Mouse (Mus musculus): ENCODE measurements around the gene Maff. TPM values are rescaled to one million over a fixed set of nuclear protein-coding genes. Genes with fewer than 3 reads are reported as not detected.

The Maff gene
- total and polyA plus RNA-seq, 3 experiments, result 9.2 to 15.4 (median 10.5) TPM

DNA sequence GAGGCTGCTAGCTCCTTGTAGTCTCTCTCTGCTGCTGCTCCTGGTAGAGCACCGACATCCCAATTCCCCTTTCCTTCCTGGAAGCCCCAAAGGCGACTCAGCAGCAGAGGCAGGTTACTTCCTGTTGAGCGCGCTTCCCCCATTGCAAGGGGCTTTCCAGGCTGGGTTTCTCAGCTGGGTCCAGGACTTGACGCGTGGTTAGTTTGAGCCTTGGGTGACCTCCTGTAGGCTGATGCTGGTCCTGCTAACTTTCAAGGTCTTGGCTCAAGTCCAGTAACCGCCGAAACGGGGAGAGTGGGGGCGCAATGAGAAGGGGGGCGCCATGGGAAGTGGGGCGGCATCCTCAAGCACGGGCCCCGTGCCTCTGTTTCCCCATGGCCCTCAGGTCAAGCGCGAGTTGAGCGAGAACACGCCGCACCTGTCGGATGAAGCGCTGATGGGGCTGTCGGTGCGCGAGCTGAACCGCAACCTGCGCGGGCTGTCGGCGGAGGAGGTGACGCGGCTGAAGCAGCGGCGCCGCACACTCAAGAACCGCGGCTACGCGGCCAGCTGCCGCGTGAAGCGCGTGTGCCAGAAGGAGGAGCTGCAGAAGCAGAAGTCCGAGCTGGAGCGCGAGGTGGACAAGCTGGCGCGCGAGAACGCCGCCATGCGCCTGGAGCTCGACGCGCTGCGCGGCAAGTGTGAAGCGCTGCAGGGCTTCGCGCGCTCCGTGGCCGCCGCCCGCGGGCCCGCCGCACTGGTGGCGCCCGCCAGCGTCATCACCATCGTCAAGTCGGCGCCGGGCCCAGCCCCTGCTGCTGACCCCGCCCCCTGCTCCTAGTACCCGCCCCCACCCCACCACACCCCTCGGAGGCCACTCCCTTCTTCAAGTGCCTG lies 10.9 kb downstream of the Maff start (continued):
- TF ChIP-seq KAT2A (IDR thresholded peaks at IDR 0.05; ENCODE audit: insufficient replicate concordance, low read length) (0 out of 2 replicates have a peak, but pooled peaks have one; percentile 25), ZNF384 (IDR thresholded peaks at IDR 0.05; ENCODE audit: low read depth, low read length) (no peak)

DNA sequence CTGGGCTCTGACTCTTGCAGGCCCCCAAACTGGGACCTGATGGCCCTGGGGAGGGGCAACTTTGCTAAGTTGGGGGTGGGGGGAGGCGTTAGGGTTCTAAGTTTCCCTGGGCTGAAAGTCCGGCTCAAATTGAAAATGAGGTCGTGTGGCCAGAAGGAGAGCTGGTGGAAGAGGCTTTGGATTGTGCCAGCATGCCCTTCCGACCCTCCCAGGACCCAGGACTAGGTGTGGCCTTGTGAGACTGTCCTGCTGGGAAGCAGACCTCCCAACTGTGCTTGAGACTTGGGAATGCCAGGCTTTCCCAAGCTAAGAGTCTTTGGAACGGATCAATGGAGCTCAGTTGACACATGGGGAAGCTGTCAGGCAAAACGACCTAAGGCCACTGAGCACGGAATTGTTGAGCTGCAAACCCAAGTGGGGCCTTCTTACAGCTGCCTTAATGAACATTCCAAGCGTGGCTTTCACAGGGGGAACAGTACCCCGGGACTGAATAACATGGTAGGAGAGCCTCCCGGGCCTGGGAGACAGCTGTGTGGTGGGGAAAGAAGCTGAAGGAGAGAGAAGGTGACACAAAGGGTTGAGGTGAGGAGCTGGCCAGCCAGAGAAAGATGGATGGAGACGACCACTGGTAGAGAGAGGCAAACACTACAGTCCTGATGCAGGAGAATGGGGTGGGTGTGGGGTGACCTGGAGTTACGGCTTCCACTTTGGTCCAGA lies 11.7 kb downstream of the Maff start:
- Histone ChIP-seq H3K9me3 (replicated peaks; ENCODE audit: low read length) (no peaks in the 10 kb centered on the region), H3K27me3 (replicated peaks) (no peaks in the 10 kb centered on the region), H3K4me2 (ENCODE audit: insufficient read depth, low read depth, poor library complexity, severe bottlenecking) (no peak overlapping the region; the same call in 1 of the 2 replicates), H3K4me1 (ENCODE audit: control insufficient read depth in 1 of 2, insufficient read depth in 2 of 2) (peaks cover 18 to 40% of the 10 kb centered on the region in 2 experiments), H3K79me2 (replicated peaks; ENCODE audit: control insufficient read depth, extremely low read depth, insufficient read depth, poor library complexity, severe bottlenecking) (peaks cover 25% of the 10 kb centered on the region), H3K36me3 (replicated peaks in 1 of 2; ENCODE audit: control insufficient read depth in 1 of 2, insufficient read depth in 1 of 2, low read length in 1 of 2) (peaks cover 20 to 66% of the 10 kb centered on the region in 2 experiments), H3K27ac (ENCODE audit: insufficient read depth, low read depth) (no peak overlapping the region), H3K4me3 (replicated peaks in 1 of 3; ENCODE audit: low read depth in 2 of 3, low read length in 2 of 3, poor library complexity in 1 of 3) (no peak overlapping the region), H3K9ac (ENCODE audit: insufficient read depth, low read depth) (no peak overlapping the region)
- DNase-seq (ENCODE audit: extremely low read depth), result no peak
- no peak for TF ChIP-seq E2F4 (IDR thresholded peaks at IDR 0.05; ENCODE audit: insufficient replicate concordance, low read depth, low read length)
- in situ Hi-C loops (cut with MboI; ENCODE audit: low pct_ligation_motif_present, low pct_unique_long_range_greater_than_20kb, low sequenced_read_pairs) (no loop called here), dilution Hi-C loops (cut with MboI; ENCODE audit: extremely low pct_ligation_motif_present, extremely low pct_unique_long_range_greater_than_20kb, low sequenced_read_pairs) (no loop called here)

DNA sequence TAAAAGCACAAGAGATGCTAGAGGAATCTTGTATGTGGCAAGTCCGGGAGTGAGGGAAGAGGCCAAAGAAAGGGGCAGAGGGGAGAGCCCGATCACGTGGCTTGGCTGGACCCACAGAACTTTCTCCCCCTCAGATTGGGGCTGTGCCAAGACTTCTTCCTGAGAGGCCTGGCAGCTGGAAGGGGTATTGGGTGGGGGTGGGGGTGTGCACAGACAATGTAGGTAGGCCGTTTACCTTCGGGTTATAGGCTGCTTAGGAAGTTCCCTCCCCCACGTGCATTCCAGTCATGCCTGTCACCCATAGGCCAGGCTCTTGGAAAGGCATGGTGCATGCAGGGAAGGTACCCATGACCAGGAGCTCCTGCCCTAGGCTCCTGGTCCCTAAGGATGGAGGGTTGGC lies 13.5 kb downstream of the Maff start:
- no peaks in the 10 kb centered on the region for H3K27me3 ChIP-seq (replicated peaks)
- no peak overlapping the region for H3K27ac ChIP-seq (ENCODE audit: insufficient read depth, low read depth)
- in situ Hi-C loops (cut with MboI; ENCODE audit: low pct_ligation_motif_present, low pct_unique_long_range_greater_than_20kb, low sequenced_read_pairs) (no loop called here), dilution Hi-C loops (cut with MboI; ENCODE audit: extremely low pct_ligation_motif_present, extremely low pct_unique_long_range_greater_than_20kb, low sequenced_read_pairs) (no loop called here)
- no peak for DNase-seq (ENCODE audit: extremely low read depth)
- no peak overlapping the region for H3K4me2 ChIP-seq (ENCODE audit: insufficient read depth, low read depth, poor library complexity, severe bottlenecking)
- H3K9me3 ChIP-seq (replicated peaks; ENCODE audit: low read length), result no peaks in the 10 kb centered on the region
- H3K4me3 ChIP-seq (replicated peaks in 1 of 3; ENCODE audit: low read depth in 2 of 3, low read length in 2 of 3, poor library complexity in 1 of 3), result no peak overlapping the region
- H3K9ac ChIP-seq (ENCODE audit: insufficient read depth, low read depth), result no peak overlapping the region
- peaks cover 3 to 22% of the 10 kb centered on the region in 2 experiments; a peak in 3 of 4 replicates for H3K4me1 ChIP-seq (ENCODE audit: control insufficient read depth in 1 of 2, insufficient read depth in 2 of 2)
- H3K79me2 ChIP-seq (replicated peaks; ENCODE audit: control insufficient read depth, extremely low read depth, insufficient read depth, poor library complexity, severe bottlenecking), result peaks cover 16% of the 10 kb centered on the region
- no peak for TF ChIP-seq ZKSCAN1 (IDR thresholded peaks at IDR 0.05; ENCODE audit: borderline replicate concordance, low read depth, low read length)
- no peak for TF ChIP-seq MYC (IDR thresholded peaks at IDR 0.05; ENCODE audit: low read depth, low read length)
- TF ChIP-seq RAD21 (IDR thresholded peaks at IDR 0.05; ENCODE audit: low read depth, low read length), result no peak
- no peak for TF ChIP-seq ELF1 (IDR thresholded peaks at IDR 0.05; ENCODE audit: low read depth, low read length)
- no peak for TF ChIP-seq HCFC1 (IDR thresholded peaks at IDR 0.05; ENCODE audit: low read depth, low read length)
- no peak for TF ChIP-seq TCF12 (IDR thresholded peaks at IDR 0.05; ENCODE audit: low read depth, low read length)
- TF ChIP-seq MEF2A (IDR thresholded peaks at IDR 0.05; ENCODE audit: borderline replicate concordance, low read depth, low read length), result no peak
- no peak for TF ChIP-seq TBP (conservative IDR thresholded peaks at IDR 0.05; ENCODE audit: low read depth, low read length)
- TF ChIP-seq ETS1 (conservative IDR thresholded peaks at IDR 0.05; ENCODE audit: low read depth, low read length), result no peak
- no peak for TF ChIP-seq ZC3H11A (IDR thresholded peaks at IDR 0.05; ENCODE audit: low read depth, low read length)
- TF ChIP-seq JUND (conservative IDR thresholded peaks at IDR 0.05; ENCODE audit: low read depth, low read length), result no peak
- TF ChIP-seq USF1 (IDR thresholded peaks at IDR 0.05; ENCODE audit: low read depth, low read length), result no peak
- TF ChIP-seq MAFK (IDR thresholded peaks at IDR 0.05; ENCODE audit: insufficient replicate concordance, low read length), result no peak
- no peak for TF ChIP-seq RCOR1 (conservative IDR thresholded peaks at IDR 0.05; ENCODE audit: low read depth, low read length)
- TF ChIP-seq MAX (IDR thresholded peaks at IDR 0.05; ENCODE audit: low read length), result no peak
- H3K36me3 ChIP-seq (replicated peaks in 1 of 2; ENCODE audit: control insufficient read depth in 1 of 2, insufficient read depth in 1 of 2, low read length in 1 of 2), result peaks cover 35 to 71% of the 10 kb centered on the region in 2 experiments
